Mouse (Mus musculus) liver, embryonic 11.5 days (tissue): ENCODE results near the gene B3galt1. TPM values are rescaled to one million over a fixed set of nuclear protein-coding genes. Genes with fewer than 3 reads are reported as not detected.

Experiments used
- ATAC-seq: fragments of 200-750 bp; cut with Nextera tagmentation; replicated peaks from 2 replicates; pipeline ENCODE4 v1.8.0; 2017; ENCODE audit warnings: moderate number of reproducible peaks, mild to moderate bottlenecking, moderate TSS enrichment, moderate library complexity; ENCODE audit not compliant: low FRiP score
- DNase-seq: peaks from one replicate; pipeline ENCODE4 v3.0.0-alpha.2; 2017; ENCODE audit warnings: low spot score
- H3K27ac ChIP-seq: fragments of 300-500 bp; sonication (generic); 2 replicates; pipeline ENCODE4 v1.5.1; 2014; ENCODE audit warnings: mild to moderate bottlenecking, low read depth, low read length, control low read depth
- H3K27me3 ChIP-seq: fragments of 300-500 bp; sonication (generic); replicated peaks from 2 replicates; pipeline ENCODE4 v1.6.1; 2014; ENCODE audit warnings: low read length, mixed read lengths; ENCODE audit not compliant: control insufficient read depth, insufficient read depth
- H3K36me3 ChIP-seq: fragments of 300-500 bp; sonication (generic); 2 replicates; pipeline ENCODE4 v1.6.1; 2014; ENCODE audit warnings: mild to moderate bottlenecking, low read length, moderate library complexity, mixed read lengths; ENCODE audit not compliant: control insufficient read depth, insufficient read depth
- H3K4me1 ChIP-seq: fragments of 300-500 bp; sonication (generic); replicated peaks from 2 replicates; pipeline ENCODE4 v1.6.1; 2014; ENCODE audit warnings: low read length, mixed read lengths; ENCODE audit not compliant: control insufficient read depth, insufficient read depth
- H3K4me2 ChIP-seq: fragments of 300-500 bp; sonication (generic); 2 replicates; pipeline ENCODE4 v1.6.1; 2014; ENCODE audit warnings: mild to moderate bottlenecking, control low read depth, moderate library complexity
- H3K4me3 ChIP-seq: fragments of 300-500 bp; sonication (generic); 2 replicates; pipeline ENCODE4 v1.5.1; 2014; ENCODE audit warnings: low read depth, low read length, control low read depth
- H3K9ac ChIP-seq: fragments of 300-500 bp; sonication (generic); 2 replicates; pipeline ENCODE4 v1.6.1; 2014; ENCODE audit warnings: low read depth, low read length, control low read depth
- H3K9me3 ChIP-seq: fragments of 300-500 bp; sonication (generic); 2 replicates; pipeline ENCODE4 v1.6.1; 2016; ENCODE audit warnings: low read length, inconsistent platforms, mixed read lengths; ENCODE audit not compliant: control insufficient read depth
- WGBS: fragments of 180-500 bp; shearing (Covaris S2); extraction: QIAGEN DNeasy Blood & Tissue Kit; methylation state at CpG from one replicate; pipeline ENCODE4 v1.1.7; 2014; 5-methylcytosine and 5-hydroxymethylcytosine counted together
- polyA plus RNA-seq: library from polyadenylated mRNA; unstranded; fragments of >200 nt; fragmentation: Nextera tagmentation; extraction: Ambion mirVana; gene quantifications from 2 replicates; pipeline ENCODE4 v1.2.1, GENCODE M21; 2014

Gene B3galt1
- polyA plus RNA-seq, 1 experiment from 2014 or later = 0.75 TPM

DNA sequence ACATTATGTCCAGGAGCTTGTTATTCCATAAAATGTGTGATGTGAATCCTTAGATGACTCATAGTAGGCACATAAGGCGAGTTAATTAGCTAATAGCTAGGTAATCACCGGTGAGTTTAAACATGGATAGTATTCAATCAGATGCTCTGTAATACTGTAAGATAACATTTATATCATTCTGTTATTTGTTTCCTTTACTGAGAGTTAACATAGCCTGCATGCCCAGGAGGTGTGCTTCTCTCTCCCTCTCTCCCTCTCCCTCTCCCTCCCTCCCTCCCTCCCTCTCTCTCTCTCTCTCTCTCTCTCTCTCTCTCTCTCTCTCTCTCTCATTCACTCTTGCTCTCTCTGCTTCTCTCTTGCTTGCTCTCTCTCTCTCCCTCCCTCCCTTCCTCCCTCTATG is 292.7 kb downstream of the B3galt1 start:
- H3K36me3 ChIP-seq = no peaks in the 10 kb centered on the region
- no peaks in the 10 kb centered on the region for H3K9me3 ChIP-seq
- DNase-seq = no peak

DNA sequence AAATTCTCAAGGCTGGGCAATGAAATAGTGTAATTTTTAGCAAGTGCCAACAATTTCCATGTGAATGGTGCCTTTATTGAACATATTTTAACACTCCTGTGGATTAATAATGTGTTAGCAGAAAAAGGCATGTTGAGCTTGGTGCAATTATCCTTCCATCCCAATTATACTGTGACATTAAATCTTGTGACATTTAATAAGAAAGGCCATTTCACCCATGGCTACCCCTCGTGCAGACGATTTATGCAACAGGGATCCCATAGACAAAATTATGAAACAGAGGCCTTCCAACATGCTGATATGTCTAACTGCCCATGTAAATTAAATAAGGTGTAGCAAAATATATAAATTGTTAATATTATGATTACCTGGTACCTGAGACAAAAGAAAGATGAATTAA is 293.3 kb downstream of the B3galt1 start:
- 86% methylated on average over 2 of the region's 2 CpGs for WGBS
- Histone ChIP-seq H3K27ac (no peak overlapping the region), H3K9ac (no peak overlapping the region), H3K4me2 (no peak overlapping the region), H3K4me3 (no peak overlapping the region), H3K27me3 (no peaks in the 10 kb centered on the region), H3K36me3 (no peaks in the 10 kb centered on the region), H3K4me1 (no peaks in the 10 kb centered on the region), H3K9me3 (no peaks in the 10 kb centered on the region)
- ATAC-seq (no peak), DNase-seq (no peak)

More for the DNA sequence above, 292.7 kb downstream of the B3galt1 start:
- no peak overlapping the region for H3K4me3 ChIP-seq
- no peak overlapping the region for H3K9ac ChIP-seq
- ATAC-seq = no peak
- H3K4me1 ChIP-seq = no peaks in the 10 kb centered on the region
- WGBS = 82% methylated on average over 2 of the region's 2 CpGs
- H3K27ac ChIP-seq = no peak overlapping the region
- H3K4me2 ChIP-seq = no peak overlapping the region
- no peaks in the 10 kb centered on the region for H3K27me3 ChIP-seq

DNA sequence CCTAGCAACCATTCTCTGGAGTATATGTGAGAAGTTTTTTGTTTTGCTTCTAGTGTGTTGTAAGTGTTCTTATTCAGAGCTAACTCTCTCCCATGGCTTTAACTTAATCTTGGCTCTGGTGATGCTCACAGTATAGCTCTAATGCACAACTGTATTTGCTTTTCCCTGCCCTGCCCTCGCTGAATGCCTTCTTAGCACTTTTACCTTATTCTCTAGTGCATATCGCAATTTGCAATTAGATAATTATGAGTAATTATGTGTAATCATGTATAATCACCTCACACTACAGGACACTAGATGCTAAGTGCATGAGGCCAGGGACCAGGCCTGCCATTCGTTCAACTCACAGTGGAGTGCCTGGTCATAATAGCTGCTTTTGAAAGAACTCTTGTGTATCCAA is 307.7 kb downstream of the B3galt1 start:
- no peaks in the 10 kb centered on the region for H3K4me1 ChIP-seq
- H3K9me3 ChIP-seq = no peaks in the 10 kb centered on the region
- ATAC-seq (no peak), DNase-seq (no peak)
- 77% methylated on average over 3 of the region's 3 CpGs for WGBS
- no peaks in the 10 kb centered on the region for H3K36me3 ChIP-seq
- H3K4me3 ChIP-seq = no peak overlapping the region
- H3K4me2 ChIP-seq = no peak overlapping the region
- no peaks in the 10 kb centered on the region for H3K27me3 ChIP-seq
- no peak overlapping the region for H3K9ac ChIP-seq
- no peak overlapping the region for H3K27ac ChIP-seq

DNA sequence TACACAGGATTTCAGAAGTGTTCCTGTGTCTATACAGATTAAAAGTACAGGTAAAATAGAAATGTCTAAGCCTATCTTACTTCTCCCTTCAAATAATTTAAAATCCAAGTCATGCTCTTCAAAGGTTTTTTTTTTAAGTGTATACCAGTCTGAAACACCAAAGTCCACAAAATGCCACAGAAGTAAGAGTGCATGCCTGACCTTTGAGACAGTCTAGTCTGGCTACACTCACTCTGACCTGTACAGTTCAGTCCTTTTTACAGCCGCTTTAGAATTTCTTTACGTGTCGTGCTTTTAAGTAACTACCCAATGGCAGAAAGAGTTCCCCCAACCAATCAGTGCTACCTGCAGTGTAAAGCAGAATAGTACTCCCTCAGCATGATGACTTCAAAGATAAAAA is 314.2 kb downstream of the B3galt1 start:
- Histone ChIP-seq H3K4me1 (no peaks in the 10 kb centered on the region), H3K27ac (no peak overlapping the region), H3K4me2 (no peak overlapping the region), H3K9me3 (no peaks in the 10 kb centered on the region), H3K9ac (no peak overlapping the region), H3K4me3 (no peak overlapping the region), H3K36me3 (no peaks in the 10 kb centered on the region), H3K27me3 (no peaks in the 10 kb centered on the region)
- DNase-seq = no peak
- 70% methylated on average over 3 of the region's 3 CpGs for WGBS
- ATAC-seq = no peak

DNA sequence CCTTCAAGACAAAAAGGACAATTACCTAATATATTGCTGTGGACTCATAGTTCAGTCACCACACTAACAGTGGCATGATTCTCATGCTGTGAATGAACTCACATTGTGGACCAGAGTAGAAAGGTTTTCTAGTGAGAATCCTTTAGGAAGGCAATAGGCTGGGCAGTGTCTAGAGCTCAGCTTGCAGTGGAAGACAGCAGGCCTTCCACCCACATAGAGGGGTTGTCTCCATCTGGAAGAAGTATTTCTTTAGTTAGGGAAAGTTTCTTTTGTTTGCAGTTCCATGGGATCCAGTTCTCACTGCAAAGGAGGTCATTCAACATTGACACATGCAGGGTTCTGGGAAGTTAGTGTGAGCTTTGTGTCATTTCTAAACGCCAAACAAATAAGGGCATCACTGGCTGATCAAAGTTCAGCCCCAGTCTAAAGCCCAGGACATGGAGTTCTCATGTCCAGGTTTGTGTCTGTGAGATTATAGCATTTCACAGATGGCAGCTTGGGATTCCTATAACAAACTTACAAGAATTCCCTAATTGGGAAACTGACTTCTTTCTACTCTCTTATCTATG is 316.1 kb downstream of the B3galt1 start:
- ATAC-seq = no peak
- H3K4me3 ChIP-seq = no peak overlapping the region

DNA sequence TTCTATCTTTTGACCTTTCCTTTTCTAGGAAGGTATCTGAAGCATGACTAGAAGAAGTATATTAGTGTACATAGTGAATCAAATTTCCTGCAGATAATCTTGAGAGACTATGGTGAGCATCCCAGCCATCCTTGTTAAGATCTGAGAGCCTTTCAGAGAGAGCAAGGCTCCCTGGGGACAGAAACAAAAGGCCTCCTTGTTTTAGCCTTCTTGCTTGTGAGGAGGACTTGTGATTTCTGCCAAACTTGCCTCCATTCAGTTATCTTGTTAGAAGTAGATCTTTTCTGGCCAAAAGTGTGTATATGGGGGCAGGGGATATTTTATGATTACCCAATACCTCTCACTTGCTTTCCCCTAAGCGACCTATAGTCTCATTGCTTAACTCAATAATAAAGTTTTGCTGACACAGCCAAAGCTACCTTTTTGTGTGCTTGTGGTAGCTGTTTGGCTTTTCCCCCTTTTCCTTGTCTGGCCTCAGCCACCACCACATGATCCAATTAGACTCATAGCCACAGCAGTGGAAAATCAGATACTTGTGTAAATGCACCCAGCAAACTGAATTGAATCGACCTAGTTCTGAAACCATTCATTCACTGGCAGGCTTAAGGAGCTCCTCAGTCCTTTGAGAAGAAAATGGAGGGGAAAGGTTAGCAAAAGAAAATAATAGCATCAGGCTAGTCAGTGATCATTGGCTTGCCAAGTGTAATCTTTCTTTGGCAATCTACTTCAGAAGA is 332.5 kb downstream of the B3galt1 start:
- 69% methylated on average over 2 of the region's 2 CpGs for WGBS
- ATAC-seq = no peak

More for the DNA sequence above, 316.1 kb downstream of the B3galt1 start:
- DNase-seq = no peak
- no peak overlapping the region for H3K9ac ChIP-seq
- H3K9me3 ChIP-seq = no peaks in the 10 kb centered on the region
- no peaks in the 10 kb centered on the region for H3K27me3 ChIP-seq
- no peak overlapping the region for H3K4me2 ChIP-seq
- no peaks in the 10 kb centered on the region for H3K4me1 ChIP-seq
- no peak overlapping the region for H3K27ac ChIP-seq
- WGBS = 70% methylated on average over 1 of the region's 1 CpGs
- H3K36me3 ChIP-seq = no peaks in the 10 kb centered on the region

DNA sequence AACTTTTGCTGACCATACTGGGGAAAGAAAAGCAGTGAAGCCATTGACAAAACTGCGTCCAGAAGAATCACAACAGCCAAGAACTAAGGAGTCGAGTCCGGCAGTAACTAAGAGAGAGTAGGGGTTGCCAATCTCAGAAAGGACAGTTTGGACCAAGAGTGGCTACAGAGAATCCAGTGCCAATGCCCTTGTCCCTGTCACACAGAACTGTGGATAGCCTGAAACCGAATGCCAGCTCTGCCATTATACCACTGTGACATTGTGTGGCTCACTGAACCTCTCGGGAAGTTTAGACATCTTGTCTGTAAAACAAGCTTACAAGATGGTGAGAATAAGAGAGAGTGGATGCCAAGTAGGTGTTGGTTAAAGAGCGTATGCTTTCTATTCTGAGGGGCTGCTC is 335.9 kb downstream of the B3galt1 start:
- H3K36me3 ChIP-seq = no peaks in the 10 kb centered on the region
- H3K9me3 ChIP-seq = no peaks in the 10 kb centered on the region
- H3K4me3 ChIP-seq = no peak overlapping the region
- H3K27me3 ChIP-seq = no peaks in the 10 kb centered on the region
- H3K27ac ChIP-seq = no peak overlapping the region
- no peaks in the 10 kb centered on the region for H3K4me1 ChIP-seq
- WGBS = 85% methylated on average over 6 of the region's 6 CpGs
- no peak overlapping the region for H3K9ac ChIP-seq
- no peak overlapping the region for H3K4me2 ChIP-seq
- no peak for ATAC-seq
- no peak for DNase-seq

More for the DNA sequence above, 332.5 kb downstream of the B3galt1 start:
- Histone ChIP-seq H3K4me3 (no peak overlapping the region), H3K36me3 (no peaks in the 10 kb centered on the region), H3K27ac (no peak overlapping the region), H3K27me3 (no peaks in the 10 kb centered on the region), H3K4me1 (no peaks in the 10 kb centered on the region), H3K9me3 (no peaks in the 10 kb centered on the region), H3K9ac (no peak overlapping the region), H3K4me2 (no peak overlapping the region)
- no peak for DNase-seq

DNA sequence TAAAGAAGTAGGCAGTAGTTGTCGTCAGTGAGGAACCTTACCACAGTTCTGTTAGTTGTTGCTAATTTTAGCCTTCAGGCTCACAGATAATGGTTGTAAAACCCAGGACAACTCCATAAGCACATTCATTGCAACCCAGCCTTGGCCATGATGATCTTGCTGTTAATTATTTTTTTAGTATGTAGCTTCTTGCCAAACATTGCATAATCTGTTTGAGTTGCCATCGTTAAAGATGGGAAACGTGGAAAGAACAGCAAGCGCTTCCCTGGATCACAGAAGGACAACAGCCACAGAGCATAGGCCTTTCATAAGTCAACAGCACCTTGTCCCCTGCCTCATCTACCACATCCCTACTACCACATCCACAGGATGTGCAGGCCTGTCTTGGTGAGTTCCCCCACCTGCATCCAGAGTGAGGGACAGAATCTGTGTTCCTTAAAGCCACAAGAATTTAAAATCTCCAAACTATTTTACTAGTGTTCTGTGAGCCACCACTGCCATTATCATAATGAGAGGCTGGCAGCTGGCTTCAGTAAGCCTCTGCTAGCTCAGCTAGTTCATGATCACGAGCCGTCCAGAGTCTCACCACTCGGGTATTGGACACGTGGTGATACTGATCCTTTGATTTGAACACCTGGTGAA is 337.1 kb downstream of the B3galt1 start:
- Histone ChIP-seq H3K36me3 (no peaks in the 10 kb centered on the region), H3K9me3 (no peaks in the 10 kb centered on the region), H3K27ac (no peak overlapping the region), H3K9ac (no peak overlapping the region), H3K4me2 (no peak overlapping the region), H3K27me3 (no peaks in the 10 kb centered on the region), H3K4me3 (no peak overlapping the region), H3K4me1 (no peaks in the 10 kb centered on the region)
- DNase-seq (no peak), ATAC-seq (no peak)
- 85% methylated on average over 8 of the region's 8 CpGs for WGBS

DNA sequence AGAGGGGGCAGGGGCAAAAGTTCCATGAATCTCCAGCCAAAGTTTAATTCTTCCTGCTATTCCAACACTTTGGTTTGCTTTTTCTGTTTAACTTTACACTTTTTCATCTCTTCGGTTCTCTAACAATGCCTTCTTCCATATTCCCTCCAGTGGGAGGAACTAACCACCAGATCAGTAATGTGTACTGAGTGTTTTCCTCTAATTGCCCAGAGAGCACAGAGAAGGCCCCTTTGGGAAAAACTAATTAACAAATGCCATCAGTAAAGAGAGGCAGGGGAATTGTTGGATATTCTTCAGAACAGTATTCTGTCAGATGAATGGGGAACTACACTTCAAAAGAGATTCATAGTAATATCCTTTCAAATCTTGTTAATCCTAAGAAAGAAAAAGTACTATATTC is 338.1 kb downstream of the B3galt1 start:
- Histone ChIP-seq H3K36me3 (no peaks in the 10 kb centered on the region), H3K27me3 (no peaks in the 10 kb centered on the region), H3K4me3 (no peak overlapping the region), H3K27ac (no peak overlapping the region), H3K9me3 (no peaks in the 10 kb centered on the region), H3K9ac (no peak overlapping the region), H3K4me1 (no peaks in the 10 kb centered on the region), H3K4me2 (no peak overlapping the region)
- ATAC-seq (no peak), DNase-seq (no peak)
- 78% methylated on average over 1 of the region's 1 CpGs for WGBS
